Mouse (Mus musculus) heart, adult 2 months (tissue): Measurements from ENCODE around the gene Ndrg4. TPM values are rescaled to one million over a fixed set of nuclear protein-coding genes. Genes with fewer than 3 reads are reported as not detected.
A peak's percentile ranks its signal among the peaks of the same experiment; 100 is the strongest.

ENCODE experiments used
- DNase-seq, 2 experiments: peaks; one replicate each; pipeline ENCODE4 v3.0.0; 2021
- H3K27ac ChIP-seq: fragments of 200-600 bp; 2 replicates; pipeline ENCODE4 v1.8.1; 2022
- H3K27me3 ChIP-seq: fragments of 200-500 bp; 2 replicates; pipeline ENCODE4 v1.6.1; 2012; ENCODE audit warnings: mild to moderate bottlenecking, low read length, inconsistent platforms, mixed read lengths; ENCODE audit not compliant: control insufficient read depth, insufficient read depth
- H3K36me3 ChIP-seq: fragments of 200-500 bp; 2 replicates; pipeline ENCODE4 v1.6.1; 2012; ENCODE audit warnings: low read length, inconsistent platforms; ENCODE audit not compliant: control insufficient read depth, insufficient read depth
- H3K4me1 ChIP-seq: fragments of 200-500 bp; 2 replicates; pipeline ENCODE4 v1.6.1; 2011; ENCODE audit warnings: low read length; ENCODE audit not compliant: control insufficient read depth, insufficient read depth
- H3K4me3 ChIP-seq: fragments of 200-600 bp; 2 replicates; pipeline ENCODE4 v1.8.1; 2022
- H3K79me2 ChIP-seq: fragments of 200-500 bp; replicated peaks from 2 replicates; pipeline ENCODE4 v1.6.1; 2012; ENCODE audit warnings: mild to moderate bottlenecking, inconsistent platforms, low read length, moderate library complexity, mixed read lengths; ENCODE audit not compliant: control insufficient read depth, insufficient read depth
- H3K9ac ChIP-seq: fragments of 200-500 bp; 2 replicates; pipeline ENCODE4 v1.6.1; 2012; ENCODE audit warnings: low read depth, mild to moderate bottlenecking, control low read depth, inconsistent platforms, low read length, mixed read lengths
- CTCF ChIP-seq: fragments of 200-600 bp; IDR thresholded peaks from 2 replicates; pipeline ENCODE4 v1.8.1; 2022; ENCODE audit warnings: antibody characterized with exemption, mild to moderate bottlenecking, moderate library complexity
- EP300 ChIP-seq: fragments of 200-500 bp; IDR thresholded peaks from 2 replicates; pipeline ENCODE4 v1.6.1; 2011; ENCODE audit warnings: low read depth, low read length, control low read depth; ENCODE audit not compliant: insufficient read depth
- POLR2A ChIP-seq: fragments of 200-500 bp; IDR thresholded peaks from 2 replicates; pipeline ENCODE4 v1.6.1; 2011; ENCODE audit warnings: mild to moderate bottlenecking, low read depth, low read length, control low read depth; ENCODE audit not compliant: insufficient read depth
- WGBS: fragments of 180-500 bp; shearing (Covaris S2); methylation state at CpG from one replicate; pipeline ENCODE4 v1.1.7; 2018; 5-methylcytosine and 5-hydroxymethylcytosine counted together
- intact Hi-C: fragments of 180-260 bp; cut with DNase I; formaldehyde crosslinking; loops from one replicate; pipeline ENCODE4 v1.15.1; 2025
- polyA plus RNA-seq: library from polyadenylated mRNA; depleted of rRNA; stranded (reverse); fragments of >200 nt; gene quantifications from 2 replicates; pipeline ENCODE4 v1.2.3, GENCODE M21; 2012
- total RNA-seq, 2 experiments: library from RNA; stranded (reverse); gene quantifications; 2 replicates each; pipeline ENCODE4 v1.2.3; 2021

Gene Ndrg4
- total and polyA plus RNA-seq, 3 experiments = 147 to 528 (median 152) TPM

GRCm38 (mm10) chr8:95716546-95717335 lies 40.0 kb downstream of the Ndrg4 start:
- no peak overlapping the region; the same call in 1 of the 2 replicates for H3K27ac ChIP-seq
- 22% methylated on average over 21 of the region's 21 CpGs for WGBS
- H3K36me3 ChIP-seq = no peaks in the 10 kb centered on the region
- intact Hi-C loops = no loop called here
- no peak overlapping the region; the same call in 1 of the 2 replicates for H3K9ac ChIP-seq
- H3K79me2 ChIP-seq = no peaks in the 10 kb centered on the region
- no peak for TF ChIP-seq EP300
- TF ChIP-seq POLR2A = no peak
- TF ChIP-seq CTCF = no peak
- H3K4me1 ChIP-seq = peaks cover 2% of the 10 kb centered on the region; the same call in 1 of the 2 replicates
- no peak for DNase-seq
- H3K27me3 ChIP-seq = no peaks in the 10 kb centered on the region
- H3K4me3 ChIP-seq = peak overlapping the region; percentile 73

DNA sequence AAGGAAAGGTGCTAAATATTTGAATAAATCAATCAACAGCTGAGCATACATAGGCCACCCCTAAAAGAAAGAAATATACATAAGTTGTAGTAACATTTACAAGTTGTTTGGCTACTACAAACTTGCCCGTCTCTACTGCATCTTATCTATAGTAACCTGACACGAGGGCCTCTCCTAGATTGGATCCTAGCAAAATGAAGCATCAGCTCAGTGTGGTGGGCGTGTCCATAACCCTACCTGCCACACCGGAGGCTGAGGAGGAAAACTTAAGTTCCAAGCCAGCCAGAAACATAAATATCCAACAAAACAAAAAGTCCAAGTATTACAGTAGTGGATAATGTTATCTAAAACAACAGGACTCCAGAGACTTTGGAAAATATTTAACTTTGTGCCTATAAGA lies 50.8 kb downstream of the Ndrg4 start:
- H3K9ac ChIP-seq = no peak overlapping the region
- intact Hi-C loops = no loop called here
- no peaks in the 10 kb centered on the region for H3K4me1 ChIP-seq
- H3K36me3 ChIP-seq = peaks cover 2% of the 10 kb centered on the region; the same call in 1 of the 2 replicates
- H3K79me2 ChIP-seq = no peaks in the 10 kb centered on the region
- no peak for DNase-seq
- H3K27ac ChIP-seq = no peak overlapping the region
- TF ChIP-seq POLR2A (no peak), CTCF (no peak), EP300 (no peak)
- no peak overlapping the region for H3K4me3 ChIP-seq
- no peaks in the 10 kb centered on the region for H3K27me3 ChIP-seq
- 59% methylated on average over 4 of the region's 4 CpGs for WGBS

- Histone ChIP-seq H3K36me3 (peaks cover 4% of the 10 kb centered on the region), H3K4me3 (no peak overlapping the region)
- DNase-seq = no peak
Measured at GRCm38 (mm10) chr8:95738596-95738995, 61.8 kb downstream of the Ndrg4 start.

DNA sequence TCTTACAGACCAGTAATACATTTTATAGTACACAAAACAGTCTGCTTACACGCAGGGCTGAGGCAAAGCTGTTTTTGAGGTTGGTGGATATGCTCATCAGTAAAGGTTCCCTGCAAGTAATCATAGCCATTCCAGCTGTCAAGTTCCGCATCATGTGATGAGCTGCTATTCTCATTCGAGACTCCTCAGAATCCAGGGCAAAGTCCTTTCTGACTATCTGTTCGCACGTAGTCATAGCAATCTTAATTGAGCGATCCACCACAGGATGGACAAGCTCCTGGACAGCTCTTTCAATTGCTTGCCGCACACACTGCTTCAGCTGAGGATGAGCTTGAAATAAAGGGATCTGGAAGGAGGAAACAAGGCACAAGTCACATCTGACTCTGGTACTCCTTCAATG lies 65.0 kb downstream of the Ndrg4 start:
- DNase-seq = no peak
- Histone ChIP-seq H3K36me3 (peaks cover 13% of the 10 kb centered on the region), H3K79me2 (no peaks in the 10 kb centered on the region), H3K4me3 (no peak overlapping the region), H3K4me1 (no peaks in the 10 kb centered on the region), H3K27ac (no peak overlapping the region), H3K9ac (no peak overlapping the region), H3K27me3 (no peaks in the 10 kb centered on the region)
- TF ChIP-seq CTCF (no peak), POLR2A (no peak), EP300 (no peak)
- 80% methylated on average over 7 of the region's 7 CpGs for WGBS
- intact Hi-C loops = no loop called here

More at GRCm38 (mm10) chr8:95738596-95738995, 61.8 kb downstream of the Ndrg4 start:
- Histone ChIP-seq H3K27me3 (no peaks in the 10 kb centered on the region), H3K4me1 (no peaks in the 10 kb centered on the region), H3K27ac (no peak overlapping the region), H3K9ac (no peak overlapping the region), H3K79me2 (no peaks in the 10 kb centered on the region)
- intact Hi-C loops = no loop called here
- peak; percentile 54 for TF ChIP-seq CTCF
- TF ChIP-seq POLR2A = no peak
- TF ChIP-seq EP300 = no peak
- WGBS = 68% methylated on average over 7 of the region's 7 CpGs

- WGBS = 86% methylated on average over 4 of the region's 4 CpGs
- Histone ChIP-seq H3K9ac (no peak overlapping the region), H3K4me3 (no peak overlapping the region), H3K27me3 (no peaks in the 10 kb centered on the region), H3K36me3 (peaks cover 17% of the 10 kb centered on the region), H3K4me1 (no peaks in the 10 kb centered on the region), H3K79me2 (no peaks in the 10 kb centered on the region), H3K27ac (no peak overlapping the region)
- DNase-seq = no peak
- TF ChIP-seq EP300 (no peak), CTCF (no peak), POLR2A (no peak)
- intact Hi-C loops = no loop called here
Measured at GRCm38 (mm10) chr8:95748028-95748427, 71.2 kb downstream of the Ndrg4 start.

DNA sequence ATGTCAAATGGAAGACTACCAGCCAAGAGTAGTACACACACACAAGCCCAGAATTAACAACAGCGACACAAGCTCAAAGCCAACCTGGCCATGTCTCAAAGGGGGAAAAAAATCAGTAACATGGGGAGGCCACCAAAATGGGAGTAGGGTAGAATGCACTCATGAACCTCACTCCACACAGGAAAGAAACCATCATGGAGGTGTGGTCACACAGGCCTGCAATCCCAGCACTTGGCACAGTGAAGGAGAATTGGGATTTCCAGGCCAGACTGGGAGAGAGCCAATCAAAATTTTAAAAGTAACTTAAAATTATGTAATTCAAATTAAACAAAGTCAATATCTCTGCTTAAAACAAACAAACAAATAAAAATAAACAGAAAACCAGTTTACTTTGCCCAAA lies 75.1 kb downstream of the Ndrg4 start:
- TF ChIP-seq CTCF (no peak), EP300 (no peak), POLR2A (no peak)
- Histone ChIP-seq H3K4me3 (no peak overlapping the region), H3K27ac (no peak overlapping the region), H3K4me1 (no peaks in the 10 kb centered on the region), H3K9ac (no peak overlapping the region), H3K79me2 (no peaks in the 10 kb centered on the region), H3K36me3 (peaks cover 9% of the 10 kb centered on the region), H3K27me3 (no peaks in the 10 kb centered on the region)
- intact Hi-C loops = no loop called here
- 100% methylated on average over 1 of the region's 1 CpGs for WGBS
- DNase-seq = no peak
